Mouse (Mus musculus) heart, adult 11 months (tissue): ENCODE measurements at regions not wholly inside any gene's neighbourhood (a gene's known extent, or its start where the extent isn't known, plus 50 kb on each side); places are given as distances from the start of the nearest gene placed in this dataset.

Source experiments
- DNase-seq: peaks from one replicate; pipeline ENCODE4 v3.0.0; 2022

GRCm38 (mm10) chr3:145705317-145705716, 53.2 kb upstream of the Ddah1 start:
- peak; percentile 94 for DNase-seq

GRCm38 (mm10) chr3:145704054-145704453, 54.3 kb upstream of the Ccn1 start:
- peak; percentile 85 for DNase-seq

DNA sequence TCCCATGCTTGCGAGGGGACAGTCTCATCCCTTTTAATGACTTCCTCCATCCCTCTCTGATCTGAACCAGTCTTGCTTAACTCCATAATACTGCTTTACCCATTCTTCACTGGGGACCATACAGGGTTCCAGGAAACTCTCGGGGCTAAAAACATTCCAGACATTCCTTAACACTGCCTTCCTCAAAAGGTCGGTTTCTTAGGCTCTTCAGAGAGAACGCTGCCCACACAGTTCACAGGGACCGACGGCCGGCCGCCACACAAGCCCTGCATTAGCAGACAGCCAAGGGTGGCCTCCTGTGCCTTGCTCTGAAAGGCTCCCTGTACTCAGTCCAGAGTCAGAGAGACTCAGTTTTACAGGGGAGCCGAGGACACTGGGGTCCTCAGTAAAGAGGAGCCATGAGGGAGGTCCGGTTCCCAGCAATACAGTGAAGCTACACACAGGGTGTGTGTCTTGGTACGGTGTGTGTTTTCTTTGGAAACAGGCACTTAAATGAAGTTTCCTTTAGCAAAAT, 53.7 kb upstream of the Ccn1 start:
- no peak for DNase-seq

DNA sequence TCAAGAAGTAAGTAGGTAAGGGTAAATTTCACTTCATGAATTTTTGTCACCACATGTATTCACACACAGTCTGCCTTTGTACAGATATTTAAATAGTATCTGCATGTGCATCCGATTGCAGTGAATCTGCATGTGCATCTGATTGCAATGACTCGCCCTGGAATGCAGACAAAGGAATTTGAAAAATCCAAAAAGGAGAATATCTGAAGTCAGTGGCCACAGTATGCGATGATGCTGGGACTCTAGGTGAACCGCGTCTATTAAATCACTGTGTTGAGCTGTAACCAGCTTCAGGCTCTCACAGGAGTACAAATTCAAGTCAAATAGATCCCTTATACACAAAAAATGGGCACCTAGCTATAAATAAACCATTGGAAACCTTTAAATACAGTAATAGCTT, 53.0 kb upstream of the Ccn1 start:
- DNase-seq, result no peak

DNA sequence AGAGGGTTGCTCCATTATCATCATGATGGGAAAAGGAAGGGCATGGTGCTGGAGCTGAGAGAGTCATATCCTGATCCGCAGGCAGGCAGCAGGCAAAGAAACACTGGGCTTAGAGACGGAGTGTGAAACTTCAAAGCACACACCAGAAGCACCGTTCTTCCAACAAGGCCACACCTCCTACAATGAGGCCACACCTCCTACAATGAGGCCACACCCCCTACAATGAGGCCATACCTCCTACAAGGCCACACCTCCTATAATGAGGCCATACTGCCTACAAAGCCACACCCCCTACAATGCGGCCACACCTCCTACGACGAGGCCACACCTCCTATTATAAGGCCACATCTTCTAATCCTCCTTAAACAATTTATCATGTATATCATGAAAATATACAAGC, 52.2 kb upstream of the Ccn1 start:
- peak; percentile 84 for DNase-seq
